Mouse (Mus musculus): ENCODE measurements at regions not wholly inside any gene's neighbourhood (a gene's known extent, or its start where the extent isn't known, plus 50 kb on each side); places are given as distances from the start of the nearest gene placed in this dataset.

- Histone ChIP-seq H3K4me1 (ENCODE audit: control insufficient read depth, insufficient read depth, low read length) (peaks cover 7% of the 10 kb centered on the region), H3K79me2 (ENCODE audit: control insufficient read depth, insufficient read depth, low read length) (no peaks in the 10 kb centered on the region), H3K27me3 (ENCODE audit: control insufficient read depth, insufficient read depth, low read length) (no peaks in the 10 kb centered on the region), H3K27ac (replicated peaks; ENCODE audit: insufficient read depth, low read depth, low read length) (no peak overlapping the region), H3K4me3 (ENCODE audit: insufficient read depth, low read depth, low read length) (no peak overlapping the region), H3K9ac (ENCODE audit: low read depth, low read length) (no peak overlapping the region), H3K36me3 (ENCODE audit: control insufficient read depth, insufficient read depth, low read length) (no peaks in the 10 kb centered on the region)
- 12% methylated on average over 1 of the region's 1 CpGs for WGBS
- TF ChIP-seq POLR2A (IDR thresholded peaks at IDR 0.05; ENCODE audit: extremely low read depth, insufficient read depth, low read length), result no peak
- no peak for TF ChIP-seq CTCF (IDR thresholded peaks at IDR 0.05; ENCODE audit: low read depth, low read length)
- DNase-seq (ENCODE audit: extremely low read depth, low read depth, low spot score), result peak; percentile 50
Measured at GRCm38 (mm10) chr1:152273430-152273829, 113.1 kb downstream of the Tsen15 start.

DNA sequence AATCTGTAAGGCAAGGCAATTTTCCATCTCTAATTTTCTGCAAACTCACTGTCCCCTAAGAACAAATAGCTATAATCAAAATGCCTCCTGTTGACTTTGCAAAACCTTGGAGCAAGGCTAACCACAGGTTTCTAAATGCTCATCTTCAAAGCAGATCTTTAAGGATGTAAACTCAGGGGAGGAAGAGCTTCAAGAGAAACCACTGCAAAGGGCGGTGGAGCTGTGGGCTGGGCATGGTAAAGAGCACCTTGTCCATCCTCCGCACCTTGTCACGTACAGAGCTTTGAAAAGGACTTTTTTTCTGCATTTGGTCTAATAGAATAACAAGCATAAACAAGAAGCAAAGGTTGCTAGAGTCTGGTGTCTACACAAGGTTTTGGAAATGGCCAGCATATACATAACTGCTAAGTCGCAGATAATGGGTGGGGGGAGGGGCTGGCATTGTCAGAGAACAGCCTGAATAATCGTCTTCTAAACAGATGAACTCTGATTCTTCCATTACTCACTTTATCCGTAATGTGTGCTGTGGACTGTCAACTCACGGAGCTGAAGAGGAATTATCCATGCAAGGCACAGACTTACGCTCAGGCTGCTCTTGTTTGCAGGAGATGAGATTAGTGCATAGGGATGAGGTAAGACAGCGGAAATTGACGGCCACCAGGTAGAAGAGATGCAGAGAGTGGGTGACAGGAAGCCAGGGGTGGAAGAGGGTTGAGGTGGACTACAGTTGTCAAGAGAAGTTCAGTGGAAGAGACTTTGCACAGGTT is 116.4 kb downstream of the Tsen15 start:
- Histone ChIP-seq H3K79me2 (ENCODE audit: control insufficient read depth, insufficient read depth, low read length) (no peaks in the 10 kb centered on the region), H3K27me3 (ENCODE audit: control insufficient read depth, insufficient read depth, low read length) (no peaks in the 10 kb centered on the region), H3K36me3 (ENCODE audit: control insufficient read depth, insufficient read depth, low read length) (no peaks in the 10 kb centered on the region), H3K4me3 (ENCODE audit: insufficient read depth, low read depth, low read length) (no peak overlapping the region), H3K4me1 (ENCODE audit: control insufficient read depth, insufficient read depth, low read length) (peaks cover 7% of the 10 kb centered on the region), H3K9ac (ENCODE audit: low read depth, low read length) (no peak overlapping the region), H3K27ac (replicated peaks; ENCODE audit: insufficient read depth, low read depth, low read length) (no peak overlapping the region)
- WGBS, result 89% methylated on average over 10 of the region's 10 CpGs
- TF ChIP-seq CTCF (IDR thresholded peaks at IDR 0.05; ENCODE audit: low read depth, low read length) (no peak), POLR2A (IDR thresholded peaks at IDR 0.05; ENCODE audit: extremely low read depth, insufficient read depth, low read length) (no peak)
- no peak for DNase-seq (ENCODE audit: extremely low read depth, low read depth, low spot score)

DNA sequence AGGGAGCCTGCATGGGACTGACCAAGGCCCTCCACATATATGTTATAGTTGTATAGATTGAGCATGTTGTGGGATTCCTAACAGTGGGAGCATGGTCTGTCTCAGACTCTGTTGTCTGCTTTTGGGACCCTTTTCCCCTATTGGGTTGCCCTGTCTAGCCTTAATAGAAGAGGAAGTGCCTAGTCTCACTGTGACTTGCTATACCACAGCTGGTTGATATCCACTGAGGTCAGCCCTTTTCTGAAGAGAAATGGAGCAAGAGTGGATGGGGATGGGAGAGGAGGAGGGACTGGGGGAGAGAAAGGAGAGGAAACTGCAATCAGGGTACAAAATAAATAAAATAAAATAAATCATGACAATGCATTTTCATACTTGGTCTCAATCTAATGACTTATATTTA is 120.1 kb downstream of the Tsen15 start:
- H3K4me3 ChIP-seq (ENCODE audit: insufficient read depth, low read depth, low read length), result no peak overlapping the region
- TF ChIP-seq CTCF (IDR thresholded peaks at IDR 0.05; ENCODE audit: low read depth, low read length) (no peak), POLR2A (IDR thresholded peaks at IDR 0.05; ENCODE audit: extremely low read depth, insufficient read depth, low read length) (no peak)
- H3K79me2 ChIP-seq (ENCODE audit: control insufficient read depth, insufficient read depth, low read length), result no peaks in the 10 kb centered on the region
- H3K36me3 ChIP-seq (ENCODE audit: control insufficient read depth, insufficient read depth, low read length), result no peaks in the 10 kb centered on the region
- H3K27me3 ChIP-seq (ENCODE audit: control insufficient read depth, insufficient read depth, low read length), result no peaks in the 10 kb centered on the region
- H3K4me1 ChIP-seq (ENCODE audit: control insufficient read depth, insufficient read depth, low read length), result no peaks in the 10 kb centered on the region
- no peak for DNase-seq (ENCODE audit: extremely low read depth, low read depth, low spot score)
- no peak overlapping the region for H3K27ac ChIP-seq (replicated peaks; ENCODE audit: insufficient read depth, low read depth, low read length)
- no peak overlapping the region for H3K9ac ChIP-seq (ENCODE audit: low read depth, low read length)

DNA sequence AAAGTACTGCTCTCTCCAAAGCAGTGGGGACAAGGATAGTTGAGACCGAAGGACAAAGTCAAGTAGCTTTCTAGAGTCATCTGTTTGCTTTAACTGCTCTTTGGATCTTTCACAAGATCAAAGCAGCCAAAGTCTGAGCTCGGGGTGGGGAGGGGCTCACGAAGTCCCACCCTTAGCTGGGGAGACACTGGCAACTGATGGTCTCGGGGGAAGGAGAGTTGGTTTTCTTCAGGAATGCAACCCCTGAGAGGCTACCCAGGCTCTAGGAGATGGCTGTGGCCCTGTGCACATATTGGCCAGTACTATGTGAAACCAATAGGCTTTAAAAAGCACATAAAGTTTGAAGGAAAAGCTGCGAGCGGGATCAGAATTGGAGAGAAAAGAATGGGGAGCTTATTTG is 121.5 kb downstream of the Tsen15 start:
- Histone ChIP-seq H3K79me2 (ENCODE audit: control insufficient read depth, insufficient read depth, low read length) (no peaks in the 10 kb centered on the region), H3K27ac (replicated peaks; ENCODE audit: insufficient read depth, low read depth, low read length) (no peak overlapping the region), H3K4me1 (ENCODE audit: control insufficient read depth, insufficient read depth, low read length) (no peaks in the 10 kb centered on the region), H3K27me3 (ENCODE audit: control insufficient read depth, insufficient read depth, low read length) (no peaks in the 10 kb centered on the region), H3K36me3 (ENCODE audit: control insufficient read depth, insufficient read depth, low read length) (no peaks in the 10 kb centered on the region), H3K4me3 (ENCODE audit: insufficient read depth, low read depth, low read length) (no peak overlapping the region), H3K9ac (ENCODE audit: low read depth, low read length) (no peak overlapping the region)
- no peak for TF ChIP-seq POLR2A (IDR thresholded peaks at IDR 0.05; ENCODE audit: extremely low read depth, insufficient read depth, low read length)
- no peak for TF ChIP-seq CTCF (IDR thresholded peaks at IDR 0.05; ENCODE audit: low read depth, low read length)
- WGBS, result 62% methylated on average over 6 of the region's 6 CpGs
- no peak for DNase-seq (ENCODE audit: extremely low read depth, low read depth, low spot score)

DNA sequence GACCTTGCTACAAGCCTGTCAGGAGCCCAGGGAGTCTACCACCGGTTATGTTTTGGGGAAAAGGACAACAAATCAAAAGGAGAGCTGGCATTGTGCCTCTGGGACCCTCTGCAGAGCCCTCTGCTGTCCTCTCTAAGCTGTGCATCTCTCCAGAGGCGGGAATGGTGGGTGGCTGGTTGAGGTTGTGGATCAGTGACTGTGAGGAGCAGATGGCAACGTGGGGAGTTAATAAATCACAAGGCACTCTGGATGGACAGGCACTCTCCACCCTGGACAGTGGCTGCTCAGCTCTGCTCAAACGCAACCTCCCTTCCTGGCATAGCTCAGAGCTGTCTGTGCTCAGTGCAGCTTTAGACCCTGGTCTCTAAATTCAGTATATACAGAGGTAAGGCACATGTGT is 125.0 kb downstream of the Tsen15 start:
- Histone ChIP-seq H3K4me1 (ENCODE audit: control insufficient read depth, insufficient read depth, low read length) (no peaks in the 10 kb centered on the region), H3K79me2 (ENCODE audit: control insufficient read depth, insufficient read depth, low read length) (no peaks in the 10 kb centered on the region), H3K36me3 (ENCODE audit: control insufficient read depth, insufficient read depth, low read length) (no peaks in the 10 kb centered on the region), H3K27ac (replicated peaks; ENCODE audit: insufficient read depth, low read depth, low read length) (no peak overlapping the region), H3K9ac (ENCODE audit: low read depth, low read length) (no peak overlapping the region), H3K27me3 (ENCODE audit: control insufficient read depth, insufficient read depth, low read length) (no peaks in the 10 kb centered on the region), H3K4me3 (ENCODE audit: insufficient read depth, low read depth, low read length) (no peak overlapping the region)
- WGBS, result 61% methylated on average over 4 of the region's 4 CpGs
- TF ChIP-seq CTCF (IDR thresholded peaks at IDR 0.05; ENCODE audit: low read depth, low read length), result no peak
- no peak for TF ChIP-seq POLR2A (IDR thresholded peaks at IDR 0.05; ENCODE audit: extremely low read depth, insufficient read depth, low read length)
- no peak for DNase-seq (ENCODE audit: extremely low read depth, low read depth, low spot score)

DNA sequence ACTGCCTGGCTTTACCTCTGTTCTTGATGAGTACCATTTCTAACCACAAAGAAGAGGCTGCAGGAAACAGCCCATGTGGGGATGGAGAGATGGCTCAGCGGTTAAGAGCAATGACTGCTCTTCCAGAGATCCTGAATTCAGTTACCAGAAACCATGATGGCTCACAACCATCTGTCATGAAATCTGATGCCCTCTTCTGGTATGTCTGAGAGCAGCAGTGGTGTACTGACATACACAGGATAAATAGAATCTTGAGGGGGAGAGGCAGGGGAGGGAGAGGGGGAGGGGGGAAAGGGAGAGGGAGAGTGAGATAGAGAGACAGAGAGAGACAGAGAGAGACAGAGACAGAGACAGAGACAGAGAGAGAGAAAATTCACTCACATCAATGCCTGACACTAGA is 125.5 kb downstream of the Tsen15 start:
- no peaks in the 10 kb centered on the region for H3K4me1 ChIP-seq (ENCODE audit: control insufficient read depth, insufficient read depth, low read length)
- WGBS, result 95% methylated on average over 1 of the region's 1 CpGs
- no peaks in the 10 kb centered on the region for H3K79me2 ChIP-seq (ENCODE audit: control insufficient read depth, insufficient read depth, low read length)
- H3K4me3 ChIP-seq (ENCODE audit: insufficient read depth, low read depth, low read length), result no peak overlapping the region
- no peak for TF ChIP-seq POLR2A (IDR thresholded peaks at IDR 0.05; ENCODE audit: extremely low read depth, insufficient read depth, low read length)
- no peak for TF ChIP-seq CTCF (IDR thresholded peaks at IDR 0.05; ENCODE audit: low read depth, low read length)
- H3K36me3 ChIP-seq (ENCODE audit: control insufficient read depth, insufficient read depth, low read length), result no peaks in the 10 kb centered on the region
- no peak for DNase-seq (ENCODE audit: extremely low read depth, low read depth, low spot score)
- H3K9ac ChIP-seq (ENCODE audit: low read depth, low read length), result no peak overlapping the region
- H3K27ac ChIP-seq (replicated peaks; ENCODE audit: insufficient read depth, low read depth, low read length), result no peak overlapping the region
- no peaks in the 10 kb centered on the region for H3K27me3 ChIP-seq (ENCODE audit: control insufficient read depth, insufficient read depth, low read length)

Measured in liver, adult 2 months (tissue).